Mouse (Mus musculus) bone marrow, adult 2 months (tissue): ENCODE results near the gene Fam71e1.

Experiments used
- CTCF ChIP-seq: fragments of 200-500 bp; IDR thresholded peaks from 2 replicates; pipeline ENCODE4 v1.5.1; 2011; ENCODE audit warnings: low read length, control low read depth; ENCODE audit not compliant: control insufficient read depth, insufficient read depth
- POLR2A ChIP-seq: fragments of 200-500 bp; IDR thresholded peaks from 2 replicates; pipeline ENCODE4 v1.6.1; 2011; ENCODE audit warnings: low read depth, mild to moderate bottlenecking, control low read depth, low read length, borderline replicate concordance; ENCODE audit not compliant: control insufficient read depth

GRCm38 (mm10) chr7:44484841-44485571 is 11.4 kb upstream of the Fam71e1 start:
- TF ChIP-seq POLR2A (no peak), CTCF (peak; percentile 99)
